Mouse (Mus musculus) v-Abl transformed pro-B cells (cell line): ENCODE measurements around the gene Vps18.

Experiments used
- in situ Hi-C, 2 experiments: fragments of 400-800 bp; cut with MboI; formaldehyde crosslinking; loops; one replicate each; pipeline ENCODE4 v1.15.1; 2025; ENCODE audit not compliant: unreplicated experiment in 2 of 2

Vps18 gene

DNA sequence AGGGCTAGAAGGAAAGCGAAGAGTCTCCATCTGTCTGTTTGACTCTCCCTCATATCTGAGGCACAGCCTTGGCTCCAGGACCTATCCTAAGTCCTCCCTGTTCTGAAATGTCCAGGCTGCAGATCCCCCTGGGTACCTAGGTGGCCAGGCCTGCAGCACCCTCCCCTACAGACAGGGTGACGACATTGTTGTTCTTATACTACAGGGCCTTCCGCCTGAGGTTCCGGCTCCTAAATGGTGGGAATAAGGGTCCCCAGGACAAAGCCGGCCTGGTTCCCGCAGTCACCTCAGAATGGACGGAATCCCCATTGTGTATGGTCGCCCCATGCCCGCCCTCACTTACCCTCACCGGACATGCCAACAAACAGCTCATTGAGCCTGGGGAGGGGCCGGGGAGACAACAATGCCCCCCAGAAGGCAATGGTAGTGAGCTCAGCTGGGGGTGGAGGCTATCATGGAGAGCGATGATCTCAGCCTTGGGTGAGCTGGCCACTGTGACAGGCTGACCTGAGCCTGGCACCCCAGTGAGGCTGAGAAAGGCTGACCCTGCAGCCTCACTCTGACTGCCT is 26.3 kb downstream of the Vps18 start:
- in situ Hi-C loops: no loop called here

DNA sequence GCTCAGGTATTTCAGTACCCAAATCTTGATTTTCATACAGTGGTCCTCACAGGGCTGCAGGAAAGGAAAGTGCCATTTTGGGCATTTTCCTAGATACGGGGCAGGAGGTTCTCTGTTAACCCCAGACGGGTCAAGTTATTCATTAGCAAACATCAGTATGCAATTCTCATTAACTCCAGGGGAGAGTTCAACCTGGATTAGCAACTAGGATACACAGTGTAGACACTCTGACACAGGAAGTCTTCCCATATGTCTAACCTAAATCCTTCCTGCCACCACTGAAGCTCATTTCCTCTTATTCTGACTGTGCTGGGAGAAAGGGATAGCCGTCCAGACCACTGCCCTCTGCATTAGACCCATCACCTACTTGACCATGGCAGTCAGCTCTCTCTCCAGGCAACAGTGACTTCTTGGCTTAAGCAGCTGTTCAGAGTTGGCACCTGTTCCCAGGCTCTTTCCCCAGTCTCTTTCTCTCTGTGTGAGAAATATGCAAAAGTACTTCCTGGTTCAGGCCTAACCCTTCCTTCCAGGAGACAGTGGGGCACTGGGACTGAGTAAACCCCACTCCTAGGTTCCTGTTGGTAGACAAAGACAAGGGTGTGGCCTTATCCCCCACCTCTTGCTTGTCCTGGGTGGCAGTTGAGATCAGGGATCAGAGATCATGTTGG is 29.6 kb downstream of the Vps18 start:
- in situ Hi-C loops: no loop called here

DNA sequence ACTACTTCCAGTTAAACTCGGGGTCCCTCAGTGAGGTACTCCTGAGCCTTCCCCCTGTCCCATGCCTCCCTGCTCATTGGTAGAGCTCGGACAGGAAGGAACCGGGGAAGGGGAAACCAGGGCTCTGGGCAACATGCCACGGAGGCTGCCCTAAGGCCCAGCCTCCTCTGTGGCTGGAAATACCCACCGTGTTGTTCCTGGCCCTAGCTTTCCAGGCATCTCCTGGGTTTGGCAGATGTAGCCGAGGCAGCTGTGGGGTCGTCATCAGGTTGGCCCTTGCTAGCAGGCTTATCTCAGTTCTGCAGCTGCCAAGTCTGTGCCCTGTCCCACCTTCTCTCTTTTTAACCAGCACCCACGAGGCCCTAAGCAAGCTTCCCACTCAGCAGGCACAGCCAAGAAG is 32.0 kb downstream of the Vps18 start:
- in situ Hi-C loops: no loop called here

DNA sequence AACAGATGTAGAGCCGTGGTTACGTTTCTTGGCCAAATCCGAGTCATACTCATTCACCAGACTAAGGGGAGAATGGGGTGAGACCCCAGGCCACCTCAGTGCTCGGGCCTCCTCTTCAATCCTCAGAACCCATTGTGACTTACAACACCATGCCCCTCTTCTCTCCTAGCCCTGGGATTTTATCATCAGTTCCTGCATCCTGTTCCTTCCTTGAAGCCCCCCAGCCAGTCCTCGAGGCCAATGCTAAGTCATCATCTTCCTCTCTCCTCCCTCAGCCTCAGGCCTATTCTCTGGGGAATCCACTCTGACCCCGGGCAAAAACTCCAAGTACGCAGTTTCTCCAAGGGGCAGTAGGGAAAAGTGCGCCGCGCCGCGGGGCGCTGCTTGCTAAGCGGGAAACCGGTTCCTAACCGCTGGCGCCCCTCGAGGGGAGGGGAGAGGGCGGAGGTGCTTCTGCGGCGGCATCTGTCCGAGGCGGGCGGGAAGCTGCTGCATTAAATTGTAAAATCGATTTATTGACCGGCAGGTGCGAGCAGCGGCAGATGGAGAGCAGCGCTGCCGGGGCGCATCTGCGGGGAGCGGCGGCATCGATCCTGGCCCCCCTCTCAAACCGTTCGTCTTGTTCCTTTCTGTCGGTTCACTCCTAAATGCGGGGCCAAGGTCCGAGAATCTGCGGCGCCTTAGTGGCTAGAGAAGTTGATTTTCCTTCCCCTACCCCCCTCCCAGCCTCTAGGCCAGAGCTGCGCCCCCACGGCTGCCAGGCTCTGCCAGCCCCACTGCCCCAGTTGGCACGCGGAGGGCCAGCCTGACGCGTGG is 33.4 kb downstream of the Vps18 start:
- in situ Hi-C loops: no loop called here

DNA sequence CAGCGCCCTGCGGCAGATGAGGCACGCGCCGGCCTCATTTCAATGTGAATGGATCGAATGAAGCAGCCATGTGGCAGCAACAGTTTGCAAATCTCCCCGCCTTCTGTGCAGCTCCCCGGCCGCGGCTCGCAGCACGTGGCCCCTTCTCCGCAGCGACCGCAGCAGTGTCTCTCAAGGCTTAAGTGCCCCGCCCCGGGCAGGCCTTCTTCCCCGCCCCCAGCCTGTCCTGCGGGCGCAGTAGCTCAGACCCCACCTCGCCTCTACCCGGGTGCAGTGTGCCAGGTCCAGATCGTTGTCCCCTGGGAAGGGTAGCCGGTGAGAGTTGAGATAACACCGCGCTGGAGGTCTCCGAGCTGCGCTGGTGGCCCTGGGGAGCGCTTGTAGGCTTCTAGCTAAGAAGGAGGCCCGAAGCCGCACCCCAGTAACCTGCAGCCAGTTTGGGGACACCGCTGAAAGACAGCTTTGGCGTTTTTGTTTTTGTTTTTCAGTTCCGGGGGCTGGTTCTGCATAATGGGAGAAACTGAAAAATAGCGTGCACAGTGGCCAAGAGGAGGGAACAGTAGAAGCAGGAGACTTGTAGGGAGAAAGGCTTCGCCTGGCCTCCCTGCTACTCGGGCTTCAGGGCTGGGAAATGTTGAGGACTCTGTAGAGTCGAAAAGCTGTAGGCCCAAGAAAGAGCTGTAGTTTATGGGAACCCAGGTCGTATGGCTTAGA is 34.2 kb downstream of the Vps18 start:
- in situ Hi-C loops: no loop called here

DNA sequence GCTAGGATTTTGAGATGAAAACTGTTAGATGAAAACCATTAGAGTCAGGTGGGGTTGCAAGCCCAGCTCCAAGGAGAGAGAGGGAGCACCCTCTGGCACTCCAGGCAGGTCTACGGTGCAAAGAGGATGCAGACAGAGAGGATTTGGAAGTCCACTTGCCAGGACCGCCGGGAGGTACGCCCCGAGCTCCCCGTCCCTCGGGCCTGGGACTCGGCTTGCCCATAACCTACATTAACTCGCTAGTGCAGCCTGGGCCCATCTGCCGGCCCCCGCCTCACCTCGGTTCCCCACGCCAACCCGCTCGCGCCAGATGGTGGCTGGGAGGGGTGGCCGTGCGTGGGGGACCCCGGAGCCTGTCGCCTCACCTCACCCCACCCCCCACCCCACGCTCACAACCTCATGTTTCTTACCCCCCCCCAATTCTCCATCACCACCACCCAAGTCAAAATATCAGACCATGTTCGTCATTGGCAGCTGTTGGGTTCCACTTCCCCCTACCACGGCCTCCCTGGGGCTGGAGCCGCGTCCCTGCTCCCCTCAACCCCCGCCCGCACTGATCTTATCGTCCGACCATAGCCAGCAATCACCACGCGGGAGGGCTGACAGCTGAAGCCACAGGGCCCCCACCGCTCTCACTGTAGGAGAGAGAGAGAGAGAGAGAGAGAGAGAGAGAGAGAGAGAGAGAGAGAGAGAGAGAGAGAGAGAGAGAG is 35.5 kb downstream of the Vps18 start:
- in situ Hi-C loops: no loop called here

DNA sequence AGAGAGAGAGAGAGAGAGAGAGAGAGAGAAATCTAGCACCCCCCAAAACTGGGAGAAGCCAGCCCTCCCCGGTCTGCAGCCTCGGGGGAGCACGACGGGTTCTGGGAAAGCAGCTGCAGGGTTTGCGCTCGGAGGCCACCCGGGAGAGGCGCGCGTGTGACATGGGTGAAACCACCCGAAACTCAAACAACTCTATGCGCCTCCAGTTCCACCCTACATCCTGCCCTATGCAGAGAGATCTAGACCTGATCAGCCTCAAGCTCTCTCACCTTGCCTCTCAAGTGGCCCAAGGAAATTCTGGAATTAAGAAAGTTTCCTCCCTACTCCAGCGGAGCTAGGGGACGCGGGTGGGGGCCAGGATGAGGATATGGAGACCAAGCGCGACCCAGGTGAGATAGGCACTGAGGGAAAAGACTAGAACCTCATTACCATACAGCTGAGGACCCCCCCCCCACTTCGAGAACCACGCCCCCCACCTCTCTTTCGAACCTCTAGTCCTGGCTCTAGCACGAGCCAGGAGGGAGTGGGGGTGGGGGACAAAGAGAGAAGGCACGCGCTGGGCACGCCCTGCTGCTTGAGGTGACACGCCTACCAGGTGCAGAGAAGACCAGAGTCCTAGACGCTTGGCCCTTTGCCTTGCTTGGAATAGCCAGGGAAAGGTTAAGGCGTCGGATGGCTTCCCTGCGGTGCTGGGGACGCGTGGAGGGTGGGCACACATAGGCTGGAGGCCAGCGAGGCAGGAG is 36.2 kb downstream of the Vps18 start:
- in situ Hi-C loops: no loop called here

DNA sequence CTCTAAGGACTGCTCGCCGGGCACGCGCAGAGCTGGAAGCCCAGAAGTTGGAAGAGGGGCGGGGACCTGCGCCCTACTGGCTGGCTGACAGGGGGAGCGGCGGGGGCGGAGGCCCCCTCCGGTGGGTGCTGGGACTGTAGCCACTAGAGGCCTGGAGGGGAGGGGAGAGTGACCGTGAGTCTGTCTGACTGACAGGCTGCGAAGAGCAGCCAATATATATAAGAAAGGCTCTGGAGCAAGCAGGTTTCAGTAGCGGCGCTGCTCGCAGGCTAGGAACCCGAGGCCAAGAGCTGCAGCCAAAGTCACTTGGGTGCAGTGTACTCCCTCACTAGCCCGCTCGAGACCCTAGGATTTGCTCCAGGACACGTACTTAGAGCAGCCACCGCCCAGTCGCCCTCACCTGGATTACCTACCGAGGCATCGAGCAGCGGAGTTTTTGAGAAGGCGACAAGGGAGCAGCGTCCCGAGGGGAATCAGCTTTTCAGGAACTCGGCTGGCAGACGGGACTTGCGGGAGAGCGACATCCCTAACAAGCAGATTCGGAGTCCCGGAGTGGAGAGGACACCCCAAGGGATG is 37.1 kb downstream of the Vps18 start, which contains the start of gene Dll4:
Dll4 (plus strand) TSS at position 217 of the 576 bp plus-strand sequence.
- in situ Hi-C loops: no loop called here

DNA sequence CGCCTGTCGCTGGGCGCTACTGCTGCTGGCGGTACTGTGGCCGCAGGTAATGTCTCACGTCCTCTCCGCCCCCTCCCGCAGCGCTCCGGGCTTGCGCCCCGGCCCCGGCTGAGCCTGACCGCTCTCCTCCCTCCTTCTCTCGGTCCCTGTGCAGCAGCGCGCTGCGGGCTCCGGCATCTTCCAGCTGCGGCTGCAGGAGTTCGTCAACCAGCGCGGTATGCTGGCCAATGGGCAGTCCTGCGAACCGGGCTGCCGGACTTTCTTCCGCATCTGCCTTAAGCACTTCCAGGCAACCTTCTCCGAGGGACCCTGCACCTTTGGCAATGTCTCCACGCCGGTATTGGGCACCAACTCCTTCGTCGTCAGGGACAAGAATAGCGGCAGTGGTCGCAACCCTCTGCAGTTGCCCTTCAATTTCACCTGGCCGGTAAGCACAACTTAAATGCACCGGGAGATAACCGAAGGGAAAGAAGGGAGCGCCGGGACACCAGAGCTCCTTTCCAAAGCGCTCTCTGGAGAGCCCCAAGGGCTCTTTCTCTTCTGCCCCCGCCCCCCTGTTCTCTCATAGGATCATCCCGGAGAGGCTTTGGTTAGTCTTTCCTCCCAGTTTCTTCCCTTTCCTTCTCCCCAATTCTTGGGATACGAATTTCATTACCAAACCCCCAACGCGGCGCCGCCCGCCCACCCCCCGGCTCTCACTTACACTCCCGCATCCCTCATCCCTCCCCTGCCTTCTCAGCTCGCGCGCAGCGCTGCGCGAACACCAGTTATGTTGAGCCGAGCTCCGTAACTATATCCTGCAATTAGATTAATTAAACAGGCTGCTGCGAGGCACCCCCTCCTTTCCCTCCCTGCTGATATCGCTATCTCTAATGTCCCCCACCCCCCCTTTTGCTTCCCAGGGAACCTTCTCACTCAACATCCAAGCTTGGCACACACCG is 37.9 kb downstream of the Vps18 start:
- in situ Hi-C loops: no loop called here

DNA sequence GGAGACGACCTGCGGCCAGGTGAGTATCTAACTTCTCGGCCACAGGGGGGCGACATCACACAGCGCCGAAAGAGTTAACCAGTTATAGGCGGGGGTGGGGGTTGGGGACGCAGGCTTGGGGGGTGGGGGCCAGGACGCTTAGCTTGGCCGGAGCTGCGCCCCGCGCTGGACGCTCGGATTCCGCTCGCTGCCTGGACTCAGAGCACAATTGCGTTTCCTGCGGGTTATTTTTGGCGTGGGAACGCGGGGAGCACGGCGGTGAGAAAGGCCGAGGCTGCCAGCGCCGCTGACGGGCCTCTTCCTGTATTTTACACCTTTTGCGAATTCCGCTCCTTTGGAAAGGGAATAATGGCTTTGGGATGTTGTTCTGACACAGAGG is 38.6 kb downstream of the Vps18 start:
- in situ Hi-C loops: no loop called here

DNA sequence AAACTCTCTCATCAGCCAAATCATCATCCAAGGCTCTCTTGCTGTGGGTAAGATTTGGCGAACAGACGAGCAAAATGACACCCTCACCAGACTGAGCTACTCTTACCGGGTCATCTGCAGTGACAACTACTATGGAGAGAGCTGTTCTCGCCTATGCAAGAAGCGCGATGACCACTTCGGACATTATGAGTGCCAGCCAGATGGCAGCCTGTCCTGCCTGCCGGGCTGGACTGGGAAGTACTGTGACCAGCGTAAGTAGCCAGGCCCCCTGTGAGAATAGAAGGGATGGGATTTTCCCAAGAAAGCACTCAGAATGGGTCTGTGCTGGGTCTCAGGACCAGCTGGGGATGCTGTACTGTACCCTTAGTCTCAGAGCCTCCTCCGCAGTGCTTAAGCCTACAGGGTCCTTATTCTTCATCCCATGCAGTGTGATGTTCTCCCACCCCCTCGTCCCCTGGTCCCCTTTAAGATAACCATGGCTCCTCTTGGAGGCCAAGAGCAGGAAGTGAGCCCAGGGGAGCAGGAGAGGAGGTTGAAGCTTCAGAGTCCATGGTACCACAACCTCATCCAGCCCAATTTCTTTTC is 39.5 kb downstream of the Vps18 start:
- in situ Hi-C loops: no loop called here

DNA sequence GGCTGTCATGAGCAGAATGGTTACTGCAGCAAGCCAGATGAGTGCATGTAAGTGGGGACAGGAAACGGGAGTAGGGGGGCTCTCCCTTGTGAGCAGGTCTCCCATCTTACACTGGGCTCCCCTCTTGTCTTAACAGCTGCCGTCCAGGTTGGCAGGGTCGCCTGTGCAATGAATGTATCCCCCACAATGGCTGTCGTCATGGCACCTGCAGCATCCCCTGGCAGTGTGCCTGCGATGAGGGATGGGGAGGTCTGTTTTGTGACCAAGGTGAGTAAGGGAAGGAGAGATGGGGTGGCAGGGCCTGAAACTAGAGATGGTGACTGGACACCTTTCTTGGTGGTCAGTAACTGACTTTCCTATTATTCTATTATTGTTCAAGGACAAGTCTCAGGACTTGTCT is 40.0 kb downstream of the Vps18 start:
- in situ Hi-C loops: no loop called here

DNA sequence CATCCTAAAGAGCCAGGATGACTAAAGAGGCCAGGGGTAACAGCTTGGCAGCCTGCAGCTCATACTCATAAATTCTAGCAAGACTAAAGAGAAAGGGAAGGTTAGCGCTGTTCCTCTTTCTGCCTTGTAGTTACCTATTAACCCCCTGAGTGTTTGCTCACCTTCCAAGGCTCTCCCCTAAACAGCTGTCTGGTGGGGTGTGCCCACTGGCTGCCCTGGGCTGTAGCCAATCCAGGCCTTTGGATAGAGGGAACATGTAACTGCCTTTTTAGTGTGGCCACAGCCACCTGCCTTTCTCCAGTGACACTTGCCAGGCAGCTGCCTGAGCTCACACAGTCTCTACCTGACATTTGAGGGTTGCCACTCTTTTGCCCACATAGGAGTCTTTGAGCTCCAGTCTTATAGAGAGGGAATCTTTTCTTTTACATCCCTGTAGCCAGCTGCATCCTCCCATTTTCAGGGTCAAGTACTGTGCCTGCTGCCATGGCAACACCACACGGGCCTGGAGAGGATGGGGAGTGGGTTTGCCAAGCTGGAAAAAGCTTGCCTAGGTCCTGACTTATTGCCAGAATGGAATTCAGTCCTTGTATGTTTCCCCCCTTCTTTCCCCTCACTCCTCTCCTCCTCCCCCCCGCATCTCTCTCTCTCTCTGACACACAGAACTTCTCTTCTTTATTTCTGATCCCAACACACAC is 40.7 kb downstream of the Vps18 start:
- in situ Hi-C loops: no loop called here

DNA sequence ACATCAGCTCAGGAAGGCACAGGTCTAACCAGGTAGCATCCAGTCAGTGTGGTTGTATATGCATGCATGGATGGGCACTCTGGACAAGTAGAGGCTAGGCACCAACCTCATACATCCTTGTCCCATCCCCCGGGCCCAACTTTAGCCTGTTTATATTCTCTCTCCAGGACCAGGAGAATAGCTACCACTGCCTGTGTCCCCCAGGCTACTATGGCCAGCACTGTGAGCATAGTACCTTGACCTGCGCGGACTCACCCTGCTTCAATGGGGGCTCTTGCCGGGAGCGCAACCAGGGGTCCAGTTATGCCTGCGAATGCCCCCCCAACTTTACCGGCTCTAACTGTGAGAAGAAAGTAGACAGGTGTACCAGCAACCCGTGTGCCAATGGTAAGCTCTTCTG is 42.3 kb downstream of the Vps18 start:
- in situ Hi-C loops: no loop called here

DNA sequence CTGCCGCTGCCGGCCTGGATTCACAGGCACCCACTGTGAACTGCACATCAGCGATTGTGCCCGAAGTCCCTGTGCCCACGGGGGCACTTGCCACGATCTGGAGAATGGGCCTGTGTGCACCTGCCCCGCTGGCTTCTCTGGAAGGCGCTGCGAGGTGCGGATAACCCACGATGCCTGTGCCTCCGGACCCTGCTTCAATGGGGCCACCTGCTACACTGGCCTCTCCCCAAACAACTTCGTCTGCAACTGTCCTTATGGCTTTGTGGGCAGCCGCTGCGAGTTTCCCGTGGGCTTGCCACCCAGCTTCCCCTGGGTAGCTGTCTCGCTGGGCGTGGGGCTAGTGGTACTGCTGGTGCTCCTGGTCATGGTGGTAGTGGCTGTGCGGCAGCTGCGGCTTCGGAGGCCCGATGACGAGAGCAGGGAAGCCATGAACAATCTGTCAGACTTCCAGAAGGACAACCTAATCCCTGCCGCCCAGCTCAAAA is 43.7 kb downstream of the Vps18 start:
- in situ Hi-C loops: no loop called here

DNA sequence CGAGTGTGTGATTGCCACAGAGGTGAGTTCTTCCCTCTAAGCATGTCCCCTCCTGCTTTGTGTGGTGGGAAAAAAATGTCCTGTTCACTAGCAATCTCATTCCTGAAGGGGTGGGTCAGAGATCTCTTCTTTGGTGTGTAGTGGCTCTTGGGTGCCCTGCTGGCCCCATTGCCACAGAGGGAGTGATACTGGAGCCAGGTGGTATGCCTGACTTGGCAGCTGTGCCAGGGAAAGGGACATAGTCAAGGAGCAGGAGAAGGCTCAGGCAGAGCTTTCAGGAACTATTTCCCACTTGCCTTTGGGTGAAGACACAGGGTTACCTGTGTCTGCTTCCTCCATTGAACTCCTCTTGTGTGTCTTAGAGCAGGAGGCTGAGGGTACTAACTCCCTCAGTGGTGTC is 45.6 kb downstream of the Vps18 start:
- in situ Hi-C loops: no loop called here

DNA sequence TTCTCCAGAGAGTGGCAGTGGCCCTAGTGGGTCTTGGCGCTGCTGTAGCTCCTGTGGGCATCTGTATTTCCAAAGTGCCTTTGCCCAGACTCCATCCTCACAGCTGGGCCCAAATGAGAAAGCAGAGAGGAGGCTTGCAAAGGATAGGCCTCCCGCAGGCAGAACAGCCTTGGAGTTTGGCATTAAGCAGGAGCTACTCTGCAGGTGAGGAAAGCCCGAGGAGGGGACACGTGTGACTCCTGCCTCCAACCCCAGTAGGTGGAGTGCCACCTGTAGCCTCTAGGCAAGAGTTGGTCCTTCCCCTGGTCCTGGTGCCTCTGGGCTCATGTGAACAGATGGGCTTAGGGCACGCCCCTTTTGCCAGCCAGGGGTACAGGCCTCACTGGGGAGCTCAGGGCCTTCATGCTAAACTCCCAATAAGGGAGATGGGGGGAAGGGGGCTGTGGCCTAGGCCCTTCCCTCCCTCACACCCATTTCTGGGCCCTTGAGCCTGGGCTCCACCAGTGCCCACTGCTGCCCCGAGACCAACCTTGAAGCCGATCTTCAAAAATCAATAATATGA is 46.5 kb downstream of the Vps18 start:
- in situ Hi-C loops: loop anchor here (5.0 kb wide), 3 partner anchors 33 to 82 kb away; no protein-coding TSS in a partner anchor
